Mouse (Mus musculus): ENCODE results near the gene Cd81.

DNA sequence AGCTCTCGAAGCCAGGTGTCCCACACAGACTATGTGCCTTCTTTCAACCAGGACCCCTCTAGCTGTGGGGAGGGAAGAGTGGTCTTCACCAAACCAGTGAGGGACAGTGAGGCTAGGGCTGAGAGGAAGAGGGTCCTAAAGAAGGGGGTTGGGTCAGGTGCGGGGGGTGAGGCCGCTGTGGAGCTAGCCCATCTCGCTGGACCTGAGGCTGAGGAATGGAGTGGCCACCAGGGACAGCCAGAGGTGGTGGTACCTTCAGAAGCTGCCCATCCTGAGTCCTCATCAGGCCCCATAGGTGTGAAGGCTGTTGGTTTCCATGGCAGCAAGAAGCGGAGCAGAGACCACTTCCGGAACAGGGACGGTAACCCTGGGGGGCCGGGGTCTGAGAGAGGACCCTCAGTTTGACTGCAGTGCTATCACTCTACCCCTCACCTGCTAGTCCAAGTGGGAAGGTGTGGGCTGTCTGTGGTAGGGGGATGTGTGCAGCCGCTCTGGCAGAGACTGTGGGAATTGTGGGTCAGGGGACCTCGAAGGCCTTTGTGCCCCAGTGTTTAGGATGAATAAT lies 18.0 kb downstream of the Cd81 start:
- TF ChIP-seq CTCF (IDR thresholded peaks at IDR 0.05; ENCODE audit: borderline replicate concordance, insufficient read depth, low read length) (no peak), POLR2A (IDR thresholded peaks at IDR 0.05; ENCODE audit: low read depth, low read length) (no peak)

Measured in embryonic fibroblast, embryonic 13.5 days (primary cell).